Mouse (Mus musculus): ENCODE results near the gene Plbd1.

GRCm38 (mm10) chr6:136660831-136661705, 660 bp downstream of the Plbd1 start:
- TF ChIP-seq EP300 (optimal IDR thresholded peaks at IDR 0.05), result no peak
- no peak for TF ChIP-seq CTCF (IDR thresholded peaks at IDR 0.05; ENCODE audit: low read depth)

All from stomach, postnatal 0 days (tissue).